Mouse (Mus musculus) myocyte (in vitro differentiated cells): Measurements from ENCODE around the gene Sgtb. TPM values are rescaled to one million over a fixed set of nuclear protein-coding genes. Genes with fewer than 3 reads are reported as not detected.

ENCODE experiments used
- H3K27me3 ChIP-seq: one replicate; pipeline ENCODE4 v1.6.1; 2011; ENCODE audit not compliant: control insufficient read depth, insufficient read depth, insufficient read length
- H3K36me3 ChIP-seq: one replicate; pipeline ENCODE4 v1.6.1; 2011; ENCODE audit not compliant: control insufficient read depth, insufficient read depth
- H3K4me2 ChIP-seq: one replicate; pipeline ENCODE4 v1.6.1; 2011; ENCODE audit warnings: low read depth, control low read depth
- H3K4me3 ChIP-seq: one replicate; pipeline ENCODE4 v1.5.1; 2011; ENCODE audit warnings: mild to moderate bottlenecking, control low read depth, moderate library complexity
- H3K79me2 ChIP-seq: one replicate; pipeline ENCODE4 v1.6.1; 2011; ENCODE audit not compliant: control insufficient read depth, insufficient read depth
- H3ac ChIP-seq: one replicate; pipeline ENCODE4 v1.6.1; 2011; ENCODE audit not compliant: control insufficient read depth, insufficient read length
- CEBPB ChIP-seq: IDR thresholded peaks from 2 replicates; pipeline ENCODE4 v1.6.1; 2011; ENCODE audit warnings: mild to moderate bottlenecking, moderate library complexity; ENCODE audit not compliant: poor library complexity, insufficient read depth, severe bottlenecking
- E2F4 ChIP-seq: IDR thresholded peaks from one replicate; pipeline ENCODE4 v1.6.1; 2011; ENCODE audit warnings: mild to moderate bottlenecking, control low read depth, moderate library complexity; ENCODE audit not compliant: insufficient read depth
- MAX ChIP-seq: IDR thresholded peaks from one replicate; pipeline ENCODE4 v1.6.1; 2011; ENCODE audit warnings: low read depth, mild to moderate bottlenecking, control low read depth
- MYOD1 ChIP-seq, 3 experiments: IDR thresholded peaks; one replicate each; pipeline ENCODE4 v1.6.1; 2011; ENCODE audit warnings: control low read depth in 2 of 3, low read depth in 2 of 3, mild to moderate bottlenecking in 2 of 3, moderate library complexity in 1 of 3; ENCODE audit not compliant: insufficient read length in 2 of 3, control insufficient read depth in 1 of 3
- MYOG ChIP-seq, 3 experiments: IDR thresholded peaks; one replicate each; pipeline ENCODE4 v1.6.1; 2011; ENCODE audit warnings: control low read depth in 2 of 3, low read depth in 2 of 3, mild to moderate bottlenecking in 2 of 3; ENCODE audit not compliant: insufficient read length in 2 of 3, control insufficient read depth in 1 of 3, insufficient read depth in 1 of 3
- POLR2A ChIP-seq: IDR thresholded peaks from one replicate; pipeline ENCODE4 v1.6.1; 2011; ENCODE audit warnings: low read depth, mild to moderate bottlenecking, control low read depth, moderate library complexity; ENCODE audit not compliant: insufficient read length
- POLR2AphosphoS2 ChIP-seq: IDR thresholded peaks from one replicate; pipeline ENCODE4 v1.6.1; 2011; ENCODE audit warnings: low read depth, control low read depth; ENCODE audit not compliant: insufficient read length
- REST ChIP-seq: IDR thresholded peaks from one replicate; pipeline ENCODE4 v1.6.1; 2011; ENCODE audit warnings: mild to moderate bottlenecking, control low read depth, moderate library complexity; ENCODE audit not compliant: insufficient read depth, insufficient read length
- SRF ChIP-seq: IDR thresholded peaks from one replicate; pipeline ENCODE4 v1.6.1; 2011; ENCODE audit warnings: low read depth; ENCODE audit not compliant: control insufficient read depth, insufficient read length
- TCF12 ChIP-seq: IDR thresholded peaks from one replicate; pipeline ENCODE4 v1.6.1; 2011; ENCODE audit warnings: mild to moderate bottlenecking, control low read depth; ENCODE audit not compliant: poor library complexity, insufficient read depth, severe bottlenecking
- TCF3 ChIP-seq: IDR thresholded peaks from one replicate; pipeline ENCODE4 v1.6.1; 2011; ENCODE audit warnings: low read depth, control low read depth; ENCODE audit not compliant: insufficient read length
- USF1 ChIP-seq: IDR thresholded peaks from one replicate; pipeline ENCODE4 v1.6.1; 2011; ENCODE audit warnings: low read depth, mild to moderate bottlenecking, control low read depth, moderate library complexity
- polyA plus RNA-seq: library from polyadenylated mRNA; unstranded; fragments of >200 nt; fragmentation: generic; extraction: Trizol; gene quantifications from one replicate; pipeline ENCODE4 v1.2.1, GENCODE M21; 2012; ENCODE audit warnings: missing spikeins

Sgtb gene
- 4.3 TPM for polyA plus RNA-seq

DNA sequence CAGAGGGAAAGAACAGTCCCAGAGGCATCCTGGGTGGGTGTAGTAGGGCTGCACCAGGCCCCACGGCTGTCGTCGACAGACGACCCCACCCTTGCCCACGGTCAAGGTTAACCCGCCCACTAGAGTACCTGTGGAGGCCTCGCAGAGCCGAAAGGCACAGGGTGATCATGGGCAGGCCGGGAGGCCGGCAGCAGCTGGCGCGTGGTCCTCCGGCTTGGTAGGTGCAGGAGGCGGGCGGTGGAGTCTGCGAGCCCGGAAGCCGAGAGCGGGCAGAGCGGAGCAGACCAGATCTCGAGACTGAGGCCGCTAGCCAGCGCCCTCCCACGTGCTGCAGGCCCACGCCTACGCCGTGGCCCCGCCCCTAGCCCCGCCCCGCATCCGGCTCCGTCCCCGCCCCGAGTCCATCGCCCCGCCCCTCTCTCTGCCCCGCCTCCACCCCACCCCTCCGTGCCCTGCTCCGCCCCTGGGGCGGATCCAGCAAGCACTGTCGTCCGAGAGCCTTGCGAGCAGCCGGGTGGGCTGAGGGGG is at the start of gene Sgtb, which contains the start of gene Nln:
TSS of gene Sgtb (plus strand) at position 454 of the 528 bp plus-strand sequence.
TSS of gene Nln (minus strand) at position 327 of the 528 bp plus-strand sequence.
- peak within 1 kb of the TSS; percentile 80 for H3K4me3 ChIP-seq
- peak within 1 kb of the TSS; percentile 24 for H3ac ChIP-seq
- no peaks in the 10 kb centered on the region for H3K27me3 ChIP-seq
- no peaks in the 10 kb centered on the region for H3K79me2 ChIP-seq
- no peaks in the 10 kb centered on the region for H3K36me3 ChIP-seq
- peak within 1 kb of the TSS; percentile 98 for H3K4me2 ChIP-seq
- TF ChIP-seq MYOD1 (IDR thresholded peaks at IDR 0.05; ENCODE audit: control insufficient read depth in 1 of 3, insufficient read length in 2 of 3, low read depth in 2 of 3) (peak in 2 of 3 experiments; percentile 50), CEBPB (no peak), POLR2AphosphoS2 (peak; percentile 92), USF1 (no peak), MYOG (IDR thresholded peaks at IDR 0.05; ENCODE audit: control insufficient read depth in 1 of 3, insufficient read depth in 1 of 3, insufficient read length in 2 of 3, low read depth in 2 of 3) (peak in 2 of 3 experiments; percentile 46 to 51), E2F4 (no peak), TCF12 (no peak), REST (no peak), SRF (no peak), MAX (no peak), TCF3 (no peak), POLR2A (peak; percentile 91)

DNA sequence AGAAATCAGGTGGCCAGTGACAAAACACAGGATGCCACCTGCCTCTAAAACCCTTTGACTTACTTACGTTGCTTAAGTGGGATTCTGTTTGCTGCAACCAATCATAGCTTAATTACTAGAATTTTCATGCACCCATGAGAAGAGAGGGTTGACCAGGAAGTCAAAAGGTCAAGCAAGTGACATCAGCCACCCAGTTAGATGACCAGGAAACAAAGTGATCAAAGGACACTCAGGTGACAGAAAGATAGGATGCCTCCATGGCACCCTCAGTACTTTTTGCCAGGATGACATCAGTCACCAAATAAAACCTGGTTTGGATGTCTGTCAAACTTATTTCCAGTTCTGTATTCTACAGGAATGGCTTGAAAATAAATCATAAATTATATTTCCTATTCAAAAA is 49.3 kb upstream of the Sgtb start:
- no peak overlapping the region for H3K4me3 ChIP-seq
- no peaks in the 10 kb centered on the region for H3K79me2 ChIP-seq
- no peaks in the 10 kb centered on the region for H3K27me3 ChIP-seq
- TF ChIP-seq TCF3, result no peak
- TF ChIP-seq USF1, result no peak
- TF ChIP-seq SRF, result no peak
- no peak for TF ChIP-seq TCF12
- no peak for TF ChIP-seq CEBPB
- TF ChIP-seq REST, result no peak
- TF ChIP-seq MAX, result no peak
- TF ChIP-seq MYOD1 (IDR thresholded peaks at IDR 0.05; ENCODE audit: control insufficient read depth in 1 of 3, insufficient read length in 2 of 3, low read depth in 2 of 3), result no peak
- TF ChIP-seq POLR2AphosphoS2, result no peak
- TF ChIP-seq MYOG (IDR thresholded peaks at IDR 0.05; ENCODE audit: control insufficient read depth in 1 of 3, insufficient read depth in 1 of 3, insufficient read length in 2 of 3, low read depth in 2 of 3), result no peak
- H3K36me3 ChIP-seq, result no peaks in the 10 kb centered on the region
- no peak overlapping the region for H3ac ChIP-seq
- no peak overlapping the region for H3K4me2 ChIP-seq

DNA sequence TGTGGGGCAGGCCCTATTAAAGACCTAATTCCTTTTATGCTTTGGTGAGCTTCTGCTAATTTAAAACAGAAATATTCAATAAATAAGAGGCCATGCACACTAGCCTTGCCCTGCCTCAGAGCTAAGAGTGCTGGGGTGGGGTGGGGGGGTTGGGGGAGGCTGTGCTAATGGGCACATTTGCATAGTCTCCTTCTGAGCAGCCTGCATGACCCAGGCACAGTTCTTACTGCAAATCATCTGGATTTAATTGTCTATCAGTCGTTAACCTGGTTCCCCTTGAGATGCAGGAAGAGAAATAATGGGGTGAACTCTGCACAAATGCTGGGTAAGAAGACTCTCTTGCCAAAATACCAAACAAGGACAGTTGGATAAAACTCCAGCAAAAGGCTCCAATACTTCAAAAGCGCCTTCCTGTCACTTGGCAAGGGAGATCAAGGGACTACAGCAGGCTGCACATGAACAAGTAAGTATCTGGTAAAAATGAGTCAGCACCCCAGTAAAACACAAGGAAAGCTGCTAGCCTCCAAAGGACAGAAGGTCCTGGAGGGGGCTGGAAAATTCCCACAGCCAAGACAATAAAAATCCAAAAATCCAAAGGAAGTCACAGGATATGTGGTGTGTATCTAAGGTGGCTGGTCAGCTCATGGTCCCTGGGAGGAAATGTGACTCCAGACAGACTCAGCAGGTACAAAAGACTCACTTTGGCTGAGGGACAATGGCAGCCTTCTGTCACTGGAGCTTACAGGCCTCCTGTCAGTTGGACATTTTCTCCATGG is 47.4 kb upstream of the Sgtb start:
- Histone ChIP-seq H3K4me2 (no peak overlapping the region), H3K4me3 (no peak overlapping the region), H3K36me3 (no peaks in the 10 kb centered on the region), H3ac (no peak overlapping the region), H3K79me2 (no peaks in the 10 kb centered on the region), H3K27me3 (no peaks in the 10 kb centered on the region)
- TF ChIP-seq TCF12 (no peak), POLR2AphosphoS2 (no peak), MAX (no peak), MYOD1 (IDR thresholded peaks at IDR 0.05; ENCODE audit: control insufficient read depth in 1 of 3, insufficient read length in 2 of 3, low read depth in 2 of 3) (no peak), TCF3 (no peak)

DNA sequence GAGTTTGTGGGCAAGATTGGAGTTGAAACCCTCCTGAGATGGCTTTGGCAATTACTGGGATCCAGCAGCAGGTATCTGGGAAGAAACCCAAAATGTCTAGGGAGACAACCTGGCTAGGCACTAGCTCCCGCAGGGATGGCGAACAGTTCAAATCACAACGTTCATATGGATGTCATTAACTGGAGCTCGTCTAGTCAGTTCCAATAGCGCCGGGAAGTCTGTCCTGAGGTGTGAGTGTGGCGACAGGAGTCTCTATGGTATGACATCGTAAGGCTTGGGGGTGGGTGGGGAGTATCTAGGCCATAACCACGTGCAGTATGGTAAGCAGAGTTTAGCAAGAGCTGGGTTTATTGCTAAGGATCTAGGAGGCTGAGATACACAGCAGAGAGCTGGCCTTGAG is 46.5 kb upstream of the Sgtb start:
- no peak overlapping the region for H3ac ChIP-seq
- no peak overlapping the region for H3K4me2 ChIP-seq
- no peaks in the 10 kb centered on the region for H3K79me2 ChIP-seq
- TF ChIP-seq CEBPB (no peak), REST (no peak), POLR2AphosphoS2 (no peak), SRF (no peak), TCF3 (no peak), TCF12 (no peak), POLR2A (no peak), E2F4 (no peak), MYOG (IDR thresholded peaks at IDR 0.05; ENCODE audit: control insufficient read depth in 1 of 3, insufficient read depth in 1 of 3, insufficient read length in 2 of 3, low read depth in 2 of 3) (no peak), USF1 (no peak), MYOD1 (IDR thresholded peaks at IDR 0.05; ENCODE audit: control insufficient read depth in 1 of 3, insufficient read length in 2 of 3, low read depth in 2 of 3) (no peak), MAX (no peak)
- no peaks in the 10 kb centered on the region for H3K27me3 ChIP-seq
- no peak overlapping the region for H3K4me3 ChIP-seq
- H3K36me3 ChIP-seq, result no peaks in the 10 kb centered on the region
